Mouse (Mus musculus): ENCODE measurements around the gene Map7d2.
A peak's percentile ranks its signal among the peaks of the same experiment; 100 is the strongest.

Gene Map7d2

DNA sequence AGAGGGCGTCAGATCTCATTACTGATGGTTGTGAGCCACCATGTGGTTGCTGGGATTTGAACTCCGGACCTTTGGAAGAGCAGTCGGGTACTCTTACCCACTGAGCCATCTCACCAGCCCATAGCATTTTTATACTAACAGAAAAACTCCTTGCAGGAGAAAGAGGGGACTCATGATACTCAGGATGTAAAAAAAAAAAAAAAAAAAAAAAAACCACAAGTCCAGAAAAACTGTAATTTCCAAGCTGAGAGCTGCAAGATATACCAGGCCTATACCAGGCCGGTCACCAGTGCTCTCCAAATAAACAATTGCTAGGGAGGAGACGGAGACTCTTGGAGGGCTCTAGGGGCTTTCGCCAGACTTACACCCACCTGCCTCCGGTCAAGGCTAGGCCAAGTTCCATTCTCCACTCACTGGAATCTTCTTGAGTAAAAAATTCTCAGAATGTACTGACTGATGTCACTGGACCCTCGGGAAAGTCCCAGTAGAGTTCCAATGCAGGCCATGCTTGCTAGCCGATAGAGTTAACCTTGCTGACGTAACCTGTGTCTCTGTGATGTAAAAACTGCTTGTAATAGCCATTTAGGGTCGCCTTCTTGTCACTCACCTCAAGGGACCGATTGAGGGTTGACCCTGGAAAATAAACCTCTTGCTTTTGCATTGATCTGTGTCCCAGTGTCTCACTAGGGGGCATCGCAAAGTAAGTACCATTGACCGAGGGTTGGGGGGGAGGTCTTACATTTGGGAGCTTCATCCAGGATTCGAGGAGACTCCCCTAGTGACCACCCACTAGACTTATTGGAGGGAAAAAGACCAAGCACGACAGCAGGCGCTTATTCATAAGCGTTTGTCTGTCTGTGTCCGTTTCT is 95.7 kb downstream of the Map7d2 start:
- DNase-seq = no peak

GRCm38 (mm10) chrX:159510716-159511051 is 96.3 kb downstream of the Map7d2 start:
- DNase-seq = peak in 1 of 2 experiments; percentile 3

- DNase-seq = no peak
Observed at GRCm38 (mm10) chrX:159515599-159515998, 101.2 kb downstream of the Map7d2 start.

- no peak for DNase-seq
Observed at GRCm38 (mm10) chrX:159521780-159522179, 107.4 kb downstream of the Map7d2 start.

GRCm38 (mm10) chrX:159522651-159523050 is 108.3 kb downstream of the Map7d2 start:
- DNase-seq = no peak

DNA sequence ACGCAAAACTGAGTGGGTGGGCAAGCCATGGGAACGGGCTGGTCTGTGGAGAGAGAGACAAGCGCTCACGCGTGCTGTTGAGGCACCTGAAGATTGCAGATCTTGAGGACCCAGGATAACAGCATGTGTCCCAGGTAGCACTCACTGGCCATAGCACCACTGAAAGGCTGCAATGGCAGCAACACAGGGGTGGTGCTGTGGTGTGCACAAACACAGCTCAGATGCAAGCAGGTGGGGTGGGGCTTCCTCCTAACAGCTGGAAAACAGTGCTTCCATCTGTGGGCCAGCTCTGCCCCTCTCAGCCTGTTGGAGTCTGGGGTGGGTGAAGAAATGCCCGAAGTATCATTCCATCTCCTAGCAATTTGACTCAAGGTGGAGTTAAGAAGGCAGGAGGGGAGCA is 112.0 kb downstream of the Map7d2 start, which contains the start of gene Bclaf3:
Gene Bclaf3, plus strand, starts transcription at position 301 of the 400 bp plus-strand sequence.
- no peak for DNase-seq

DNA sequence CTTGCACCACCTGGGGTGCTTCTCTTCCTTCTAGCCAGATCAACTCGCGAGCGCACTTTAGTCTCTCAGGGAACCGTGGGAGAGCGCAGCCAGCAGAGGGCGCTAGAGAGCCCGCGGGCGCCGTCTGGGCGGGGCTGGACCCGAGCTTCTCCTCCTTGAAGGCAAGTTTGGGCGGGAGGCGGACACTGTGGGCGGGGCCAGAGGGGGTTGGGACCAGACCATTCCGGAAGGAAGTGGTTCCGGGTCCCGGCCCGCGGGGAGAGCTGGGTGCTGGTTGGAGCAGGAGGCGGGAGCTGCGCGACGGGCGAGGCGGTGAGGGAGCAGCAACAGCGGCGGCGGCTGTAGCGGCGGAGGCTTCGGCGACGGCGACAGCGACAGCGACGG is 118.0 kb downstream of the Map7d2 start:
- DNase-seq = peak; percentile 96 to 98

DNA sequence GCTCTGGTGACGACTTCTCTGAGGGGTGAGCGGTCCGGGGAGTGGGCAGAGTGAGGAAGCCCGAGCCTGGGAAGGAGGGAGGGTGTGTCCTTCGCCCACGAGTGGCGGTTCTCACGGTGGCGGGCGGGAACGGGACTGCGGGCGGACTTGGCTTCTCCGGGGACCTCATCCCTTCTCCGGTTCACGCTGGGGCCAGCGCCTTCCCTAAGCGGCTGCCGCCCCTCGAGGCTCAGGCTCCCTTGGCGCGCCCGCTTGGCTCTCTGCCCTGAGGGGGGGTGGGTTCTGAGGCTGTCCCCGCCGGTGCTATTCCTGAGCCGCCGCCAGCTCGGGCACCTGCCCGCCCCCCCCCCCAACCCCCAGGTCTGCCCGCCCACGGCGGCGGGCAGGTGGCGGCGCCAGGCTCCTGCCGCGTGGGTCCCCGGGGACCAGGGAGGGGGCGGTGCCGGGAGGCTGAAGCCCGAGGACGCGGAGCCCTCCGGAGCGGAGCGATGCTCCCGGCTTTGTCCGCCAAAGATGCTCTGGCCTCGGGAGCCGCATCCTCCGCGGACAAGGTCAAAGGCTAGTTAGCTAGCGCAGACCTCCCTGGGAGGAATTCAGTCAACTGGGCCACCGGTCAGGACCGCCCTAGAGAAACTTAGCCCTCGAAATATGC is 118.6 kb downstream of the Map7d2 start:
- no peak for DNase-seq

DNA sequence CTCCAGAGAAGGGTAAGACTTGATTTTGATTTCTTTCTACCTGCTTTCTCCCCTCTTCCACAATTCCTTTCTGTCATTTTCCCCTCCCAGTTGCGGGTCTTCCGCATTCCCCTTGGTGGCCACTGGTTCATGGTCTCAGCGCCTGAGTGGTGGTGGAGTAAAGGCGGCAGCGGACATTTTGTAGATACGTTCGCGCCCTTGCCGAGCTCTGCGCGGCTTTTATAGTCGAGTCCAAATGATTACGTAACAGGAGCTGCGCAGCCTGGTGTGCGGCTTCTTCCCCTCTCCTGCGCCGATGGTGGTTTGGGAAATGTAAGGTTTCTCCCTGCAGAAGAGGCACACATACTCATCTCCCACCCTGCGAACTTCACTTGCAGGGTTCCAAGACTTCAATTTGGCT is 127.6 kb downstream of the Map7d2 start:
- DNase-seq = no peak

- no peak for DNase-seq
Observed at GRCm38 (mm10) chrX:159547093-159547492, 132.7 kb downstream of the Map7d2 start.
